Mouse (Mus musculus): Measurements from ENCODE around the gene Rpl26. TPM values are rescaled to one million over a fixed set of nuclear protein-coding genes. Genes with fewer than 3 reads are reported as not detected.

Gene Rpl26
- polyA plus RNA-seq, 1 experiment from 2014 or later, result 691 TPM

DNA sequence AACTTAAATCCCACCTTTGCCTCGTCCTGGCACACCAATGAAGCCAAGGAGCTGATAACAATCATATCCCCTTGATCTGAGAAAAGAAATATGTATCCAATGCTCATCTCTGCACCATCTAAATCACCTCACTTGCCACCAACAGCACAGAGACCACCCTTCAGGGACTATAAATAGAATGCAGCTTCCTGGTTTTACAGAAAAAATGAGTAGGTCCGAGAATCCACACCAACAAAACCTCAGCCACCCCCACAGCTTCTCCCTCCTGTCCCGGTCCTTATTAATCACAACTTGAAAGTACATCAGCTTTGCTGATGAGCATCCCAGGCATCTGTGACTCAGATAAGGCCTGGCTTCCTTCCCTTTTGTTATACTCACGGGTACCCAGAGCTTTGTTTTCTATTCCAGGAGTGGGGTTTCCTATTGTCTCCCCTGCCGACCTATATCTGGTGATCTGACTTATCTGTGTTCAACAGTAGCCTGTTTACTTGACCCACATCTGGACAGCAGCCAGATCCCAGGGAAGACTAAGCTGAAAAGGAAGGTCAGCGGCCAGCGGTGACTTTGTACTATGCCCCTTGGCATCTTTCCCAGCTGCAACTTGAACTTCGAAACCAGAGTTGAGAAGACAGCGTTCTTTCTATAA is 36.7 kb upstream of the Rpl26 start:
- ATAC-seq (ENCODE audit: low FRiP score), result no peak
- H3K4me2 ChIP-seq, result no peak overlapping the region
- no peak overlapping the region for H3K4me3 ChIP-seq
- H3K9ac ChIP-seq, result no peak overlapping the region
- H3K27ac ChIP-seq, result no peak overlapping the region
- 0 out of 2 replicates have a peak, but pooled peaks cover 3% of the 10 kb centered on the region for H3K27me3 ChIP-seq
- no peaks in the 10 kb centered on the region for H3K36me3 ChIP-seq
- peaks cover 3% of the 10 kb centered on the region; the same call in 1 of the 2 replicates for H3K4me1 ChIP-seq (replicated peaks)
- no peaks in the 10 kb centered on the region for H3K9me3 ChIP-seq
- 52% methylated on average over 9 of the region's 9 CpGs for WGBS

DNA sequence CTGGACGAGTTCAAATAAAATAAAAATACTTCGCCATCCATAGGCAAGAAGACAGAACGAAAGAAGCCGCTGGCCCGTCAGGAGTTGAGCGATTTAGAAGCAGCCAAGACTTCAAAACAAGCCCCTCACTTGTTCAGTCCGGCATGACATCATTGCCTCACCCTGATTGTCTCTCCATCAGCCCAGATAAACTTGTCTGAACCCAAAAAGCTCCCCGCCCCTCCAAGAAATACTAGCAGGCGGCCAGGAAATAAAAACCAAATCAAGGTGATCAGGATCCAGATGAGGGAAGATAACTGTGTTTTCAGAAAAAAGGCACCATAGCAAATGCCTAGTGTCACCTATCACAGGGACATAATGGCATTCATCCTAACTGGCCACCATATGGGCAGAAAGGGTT is 30.1 kb upstream of the Rpl26 start:
- Histone ChIP-seq H3K27me3 (no peaks in the 10 kb centered on the region), H3K4me1 (replicated peaks) (no peaks in the 10 kb centered on the region), H3K9ac (no peak overlapping the region), H3K27ac (no peak overlapping the region), H3K9me3 (no peaks in the 10 kb centered on the region), H3K4me2 (no peak overlapping the region), H3K36me3 (no peaks in the 10 kb centered on the region), H3K4me3 (no peak overlapping the region)
- no peak for ATAC-seq (ENCODE audit: low FRiP score)
- 88% methylated on average over 9 of the region's 9 CpGs for WGBS

DNA sequence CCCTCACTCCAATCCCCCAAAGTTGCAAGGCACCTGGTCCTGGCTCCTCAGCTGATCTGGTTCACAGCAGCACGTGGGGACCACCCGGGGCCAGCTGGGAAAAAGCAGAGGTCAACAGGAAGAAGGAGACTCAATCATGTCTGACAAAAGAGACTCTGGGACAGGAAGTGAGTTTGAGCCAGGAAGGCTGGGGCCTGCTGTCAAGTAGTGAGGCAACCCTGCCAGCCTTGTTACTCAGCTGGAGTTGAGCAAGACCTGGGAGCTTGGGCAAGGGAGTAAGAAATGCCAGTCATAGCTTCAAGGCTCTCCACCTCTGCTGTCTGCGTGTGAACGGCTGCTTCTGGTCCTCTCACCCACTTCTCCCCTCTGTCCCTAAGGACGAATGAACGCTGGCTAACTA is 29.6 kb upstream of the Rpl26 start, which contains the start of gene Ndel1:
Gene Ndel1 (minus strand): TSS at position 111 of the 400 bp plus-strand sequence.
- no peaks in the 10 kb centered on the region for H3K9me3 ChIP-seq
- ATAC-seq (ENCODE audit: low FRiP score), result no peak
- no peaks in the 10 kb centered on the region for H3K4me1 ChIP-seq (replicated peaks)
- H3K4me2 ChIP-seq, result no peak within 1 kb of the TSS
- no peak within 1 kb of the TSS for H3K9ac ChIP-seq
- no peak within 1 kb of the TSS for H3K4me3 ChIP-seq
- WGBS, result 62% methylated on average over 6 of the region's 6 CpGs
- no peak within 1 kb of the TSS for H3K27ac ChIP-seq
- H3K36me3 ChIP-seq, result no peaks in the 10 kb centered on the region
- H3K27me3 ChIP-seq, result no peaks in the 10 kb centered on the region

DNA sequence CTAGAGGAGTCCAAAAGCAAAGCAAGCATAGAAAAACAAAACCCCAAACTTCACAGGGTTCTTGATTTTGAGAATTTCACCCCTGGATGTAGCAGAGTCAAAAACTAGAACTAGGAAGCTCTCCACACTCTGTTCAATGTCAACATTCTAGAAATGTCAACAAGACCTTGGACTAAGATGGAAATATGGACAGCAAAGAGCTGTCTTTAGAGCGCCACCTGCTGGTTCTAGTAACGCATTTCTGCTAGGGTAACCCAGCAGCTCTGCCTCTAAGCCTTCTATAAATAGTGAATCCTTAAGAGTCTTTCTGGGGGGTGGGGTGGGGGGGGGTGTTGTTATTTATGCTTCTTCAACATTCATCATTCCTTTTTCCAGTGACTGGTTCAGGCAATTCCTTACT is 26.5 kb upstream of the Rpl26 start:
- H3K27me3 ChIP-seq, result no peaks in the 10 kb centered on the region
- H3K9me3 ChIP-seq, result no peaks in the 10 kb centered on the region
- H3K4me1 ChIP-seq (replicated peaks), result no peaks in the 10 kb centered on the region
- H3K4me3 ChIP-seq, result no peak overlapping the region
- H3K27ac ChIP-seq, result no peak overlapping the region
- no peak overlapping the region for H3K4me2 ChIP-seq
- no peaks in the 10 kb centered on the region for H3K36me3 ChIP-seq
- no peak for ATAC-seq (ENCODE audit: low FRiP score)
- WGBS, result 0% methylated on average over 2 of the region's 2 CpGs
- no peak overlapping the region for H3K9ac ChIP-seq

DNA sequence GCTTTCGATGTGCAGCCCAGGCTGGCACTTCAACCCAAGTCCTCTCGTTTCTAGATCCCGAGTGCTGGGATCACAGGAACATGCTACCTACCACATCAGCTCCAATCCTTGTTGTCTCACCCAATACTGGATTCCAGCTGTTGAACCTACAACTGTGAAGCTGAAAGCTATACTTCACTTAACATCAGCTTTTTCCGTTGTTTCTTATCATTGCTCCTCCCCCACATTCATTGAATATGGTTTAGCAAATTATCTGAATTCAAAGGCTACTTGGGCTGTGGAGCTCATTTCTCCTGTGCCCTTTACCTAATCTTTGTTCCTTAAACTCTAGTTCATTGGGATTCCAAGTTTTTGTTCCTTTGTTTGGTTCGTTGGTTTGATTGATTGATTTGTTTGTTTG is 22.6 kb upstream of the Rpl26 start:
- H3K4me1 ChIP-seq (replicated peaks), result no peaks in the 10 kb centered on the region
- peaks cover 3% of the 10 kb centered on the region; the same call in 1 of the 2 replicates for H3K27me3 ChIP-seq
- H3K36me3 ChIP-seq, result no peaks in the 10 kb centered on the region
- no peak overlapping the region for H3K9ac ChIP-seq
- H3K4me2 ChIP-seq, result no peak overlapping the region
- no peak for ATAC-seq (ENCODE audit: low FRiP score)
- no peak overlapping the region for H3K4me3 ChIP-seq
- no peak overlapping the region for H3K27ac ChIP-seq
- no peaks in the 10 kb centered on the region for H3K9me3 ChIP-seq
- WGBS, result 87% methylated on average over 5 of the region's 5 CpGs

DNA sequence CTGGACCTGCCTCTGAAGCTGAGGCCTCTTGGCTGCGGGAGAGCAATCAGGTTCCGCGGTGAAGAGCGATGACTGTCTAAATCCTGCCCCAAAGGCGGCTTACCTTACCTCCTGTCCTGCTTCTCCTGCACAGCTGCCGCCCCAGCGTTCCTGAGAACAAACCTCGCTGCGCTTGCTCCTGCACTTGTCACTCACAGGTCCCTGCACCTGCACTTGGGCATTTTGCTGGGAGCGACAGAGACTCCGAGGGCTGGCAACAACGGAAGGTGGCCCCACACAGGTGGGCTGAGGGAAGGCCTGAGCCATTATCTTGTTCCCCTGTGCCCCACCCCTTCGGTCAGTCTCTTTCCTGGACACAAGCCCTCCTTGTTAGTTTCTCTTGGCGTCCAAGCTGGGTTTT is 19.3 kb upstream of the Rpl26 start:
- no peaks in the 10 kb centered on the region for H3K36me3 ChIP-seq
- WGBS, result 29% methylated on average over 14 of the region's 14 CpGs
- H3K27me3 ChIP-seq, result peaks cover 3% of the 10 kb centered on the region; the same call in 1 of the 2 replicates
- H3K9me3 ChIP-seq, result no peaks in the 10 kb centered on the region
- no peaks in the 10 kb centered on the region for H3K4me1 ChIP-seq (replicated peaks)
- ATAC-seq (ENCODE audit: low FRiP score), result no peak
- no peak overlapping the region for H3K9ac ChIP-seq
- no peak overlapping the region for H3K4me2 ChIP-seq
- no peak overlapping the region for H3K27ac ChIP-seq
- no peak overlapping the region for H3K4me3 ChIP-seq

DNA sequence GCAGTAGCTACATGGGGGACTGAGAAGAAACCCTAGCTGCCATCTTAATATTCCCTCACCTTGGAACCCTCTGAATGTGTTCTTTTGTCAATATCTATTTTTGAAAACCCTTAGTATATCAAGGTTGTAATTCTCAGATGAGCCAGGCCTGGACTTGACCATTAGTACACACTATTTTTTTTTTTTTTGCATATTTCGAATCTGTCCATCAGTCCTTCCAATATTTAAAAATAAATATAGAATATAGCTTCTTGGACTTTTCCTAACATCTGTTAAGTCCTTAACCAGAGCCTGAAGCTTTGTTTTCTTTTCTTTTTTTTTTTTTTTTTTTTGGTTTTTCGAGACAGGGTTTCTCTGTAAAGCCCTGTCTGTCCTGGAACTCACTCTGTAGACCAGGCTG is 17.5 kb upstream of the Rpl26 start:
- Histone ChIP-seq H3K36me3 (no peaks in the 10 kb centered on the region), H3K4me2 (no peak overlapping the region), H3K27me3 (peaks cover 3% of the 10 kb centered on the region; the same call in 1 of the 2 replicates), H3K27ac (no peak overlapping the region), H3K4me1 (replicated peaks) (no peaks in the 10 kb centered on the region), H3K9me3 (no peaks in the 10 kb centered on the region), H3K9ac (no peak overlapping the region), H3K4me3 (no peak overlapping the region)
- ATAC-seq (ENCODE audit: low FRiP score), result no peak
- WGBS, result 77% methylated on average over 2 of the region's 2 CpGs

DNA sequence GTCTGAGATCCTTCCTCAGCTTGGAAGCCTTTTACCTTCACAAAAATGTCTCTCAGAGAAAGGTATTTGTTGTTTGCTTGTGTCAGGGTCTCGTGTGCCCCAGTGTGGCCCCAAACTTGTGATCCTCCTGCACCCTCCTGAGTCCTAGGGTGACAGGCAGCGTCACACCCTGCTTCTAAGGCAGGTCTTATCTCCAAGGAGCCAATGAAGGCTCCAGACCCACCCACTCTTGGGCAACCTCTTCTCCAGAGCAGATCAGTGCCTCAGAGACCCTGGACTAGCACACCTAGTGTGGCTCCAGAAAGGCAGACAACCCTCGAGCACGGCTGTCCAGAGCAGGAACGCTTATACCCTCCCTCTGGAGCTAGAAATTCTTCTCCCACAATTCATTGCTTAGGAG is 17.0 kb upstream of the Rpl26 start:
- no peaks in the 10 kb centered on the region for H3K9me3 ChIP-seq
- H3K27me3 ChIP-seq, result peaks cover 3% of the 10 kb centered on the region; the same call in 1 of the 2 replicates
- no peak overlapping the region for H3K27ac ChIP-seq
- H3K4me3 ChIP-seq, result no peak overlapping the region
- no peak overlapping the region for H3K4me2 ChIP-seq
- WGBS, result 85% methylated on average over 5 of the region's 5 CpGs
- H3K36me3 ChIP-seq, result no peaks in the 10 kb centered on the region
- H3K4me1 ChIP-seq (replicated peaks), result no peaks in the 10 kb centered on the region
- ATAC-seq (ENCODE audit: low FRiP score), result no peak
- H3K9ac ChIP-seq, result no peak overlapping the region

DNA sequence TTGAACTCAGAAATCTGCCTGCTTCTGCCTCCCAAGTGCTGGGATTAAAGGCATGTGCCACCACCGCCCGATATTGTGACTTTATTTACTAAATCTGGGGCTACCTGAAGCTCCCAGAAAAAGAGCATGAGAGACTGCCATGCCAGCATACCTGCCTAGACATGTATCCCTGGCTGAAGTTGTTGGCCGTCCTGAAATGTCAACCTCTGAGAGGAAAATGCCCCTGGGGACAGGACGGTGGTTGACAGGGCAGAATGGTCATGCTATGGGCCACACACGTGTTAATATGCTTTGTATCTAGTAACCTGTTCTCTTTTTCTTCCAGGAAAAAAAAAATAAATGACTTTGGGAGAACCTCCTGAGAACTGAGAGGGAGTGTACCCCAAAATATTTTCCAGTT is 15.3 kb upstream of the Rpl26 start:
- whole genome bisulfite sequencing, result 82% methylated on average over 5 of the region's 5 CpGs
- H3K4me3 ChIP-seq, result no peak overlapping the region
- ATAC-seq (ENCODE audit: low FRiP score), result no peak
- no peaks in the 10 kb centered on the region for H3K9me3 ChIP-seq
- H3K27ac ChIP-seq, result no peak overlapping the region
- no peaks in the 10 kb centered on the region for H3K36me3 ChIP-seq
- peaks cover 3% of the 10 kb centered on the region; the same call in 1 of the 2 replicates for H3K27me3 ChIP-seq
- no peak overlapping the region for H3K4me2 ChIP-seq
- no peaks in the 10 kb centered on the region for H3K4me1 ChIP-seq (replicated peaks)
- H3K9ac ChIP-seq, result no peak overlapping the region

DNA sequence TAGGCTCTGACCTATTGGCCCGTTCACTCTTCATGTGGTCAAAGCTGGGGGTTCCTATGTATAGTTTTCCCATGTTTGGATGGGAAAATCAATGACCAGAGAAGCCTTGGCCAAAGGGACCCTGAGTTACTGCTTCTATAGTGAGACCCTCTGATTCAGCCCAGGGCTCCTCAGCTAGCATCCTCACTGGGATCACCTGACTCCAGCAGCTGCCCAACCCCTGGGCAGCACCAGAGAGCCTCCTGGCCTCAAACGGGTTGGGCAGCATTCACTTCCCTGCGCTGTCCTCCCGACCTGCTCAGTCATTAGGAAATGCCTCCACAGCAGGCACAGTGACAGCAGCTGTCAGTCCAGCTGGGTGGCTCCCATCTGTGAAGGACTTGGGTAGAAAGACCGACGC is 13.1 kb upstream of the Rpl26 start, which contains the start of gene Rnf222:
Gene Rnf222 (plus strand): TSS at position 301 of the 400 bp plus-strand sequence.
- H3K36me3 ChIP-seq, result no peaks in the 10 kb centered on the region
- H3K27me3 ChIP-seq, result no peaks in the 10 kb centered on the region
- H3K4me1 ChIP-seq (replicated peaks), result no peaks in the 10 kb centered on the region
- H3K9me3 ChIP-seq, result no peaks in the 10 kb centered on the region
- H3K9ac ChIP-seq, result no peak within 1 kb of the TSS
- H3K4me3 ChIP-seq, result no peak within 1 kb of the TSS
- ATAC-seq (ENCODE audit: low FRiP score), result no peak
- H3K27ac ChIP-seq, result no peak within 1 kb of the TSS
- WGBS, result 35% methylated on average over 6 of the region's 6 CpGs
- H3K4me2 ChIP-seq, result no peak within 1 kb of the TSS

DNA sequence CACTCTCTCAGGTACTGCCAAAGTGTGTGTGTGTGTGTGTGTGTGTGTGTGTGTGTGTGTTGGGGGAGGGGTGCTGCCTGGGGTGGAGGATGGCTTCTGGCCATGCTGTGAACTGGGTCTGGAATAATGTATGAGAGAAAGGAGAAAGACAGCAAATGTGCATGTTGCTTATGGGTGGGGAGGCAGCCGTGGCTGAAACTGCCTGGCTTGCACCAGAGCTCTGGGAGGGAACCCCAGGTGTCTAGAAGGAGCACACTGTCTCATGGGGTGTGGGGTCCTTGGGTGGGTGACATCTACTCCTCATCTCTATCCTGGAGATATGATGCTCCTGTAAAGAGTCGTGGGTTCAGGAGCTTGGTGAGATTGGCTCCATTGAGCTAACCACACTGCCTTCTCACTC is 12.7 kb upstream of the Rpl26 start:
- H3K27me3 ChIP-seq, result no peaks in the 10 kb centered on the region
- H3K27ac ChIP-seq, result no peak overlapping the region
- H3K4me3 ChIP-seq, result no peak overlapping the region
- no peaks in the 10 kb centered on the region for H3K9me3 ChIP-seq
- 79% methylated on average over 2 of the region's 2 CpGs for WGBS
- no peak overlapping the region for H3K4me2 ChIP-seq
- H3K9ac ChIP-seq, result no peak overlapping the region
- no peaks in the 10 kb centered on the region for H3K36me3 ChIP-seq
- no peaks in the 10 kb centered on the region for H3K4me1 ChIP-seq (replicated peaks)
- no peak for ATAC-seq (ENCODE audit: low FRiP score)

DNA sequence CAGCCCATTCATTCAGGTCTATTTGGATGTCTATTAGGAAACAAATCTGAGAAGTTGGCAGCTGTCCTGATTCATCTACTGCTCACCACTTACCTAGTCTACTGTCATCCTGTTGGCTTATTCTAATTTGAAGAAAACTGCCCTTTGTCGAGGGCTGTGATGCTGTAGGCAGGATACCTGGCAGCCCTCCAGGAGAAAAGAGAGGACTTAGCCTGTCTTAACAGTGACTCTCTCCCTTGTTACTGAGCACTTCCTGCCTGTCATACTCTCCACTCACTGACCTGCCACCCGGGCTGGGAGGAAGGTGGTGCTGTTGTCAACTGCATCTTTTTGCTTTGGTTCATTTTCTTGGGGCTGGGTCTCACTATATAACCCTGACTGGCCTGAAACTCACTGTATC is 10.8 kb upstream of the Rpl26 start:
- Histone ChIP-seq H3K9ac (no peak overlapping the region), H3K4me3 (no peak overlapping the region), H3K36me3 (no peaks in the 10 kb centered on the region), H3K9me3 (no peaks in the 10 kb centered on the region), H3K4me2 (no peak overlapping the region), H3K27ac (no peak overlapping the region), H3K27me3 (no peaks in the 10 kb centered on the region), H3K4me1 (replicated peaks) (no peaks in the 10 kb centered on the region)
- 36% methylated on average over 2 of the region's 2 CpGs for WGBS
- no peak for ATAC-seq (ENCODE audit: low FRiP score)

DNA sequence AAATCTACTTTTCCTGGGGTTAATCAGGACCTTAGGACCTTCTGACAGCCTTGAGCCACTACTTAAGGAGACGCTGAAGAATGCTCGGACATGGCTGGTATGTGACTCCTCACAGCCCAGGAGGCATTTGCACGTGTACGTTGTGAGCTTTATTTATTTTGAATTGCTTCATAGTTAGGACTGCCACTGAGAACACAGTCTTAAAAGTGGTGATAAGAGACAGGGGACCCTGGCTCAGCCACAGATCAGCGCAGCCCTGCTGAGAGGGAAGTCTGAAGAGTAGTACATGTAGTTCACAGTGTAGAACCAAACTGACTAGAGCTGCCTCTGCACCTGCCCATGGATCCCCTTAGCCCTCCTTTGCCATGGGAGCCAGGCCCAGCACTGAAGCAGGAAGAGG is 9.6 kb upstream of the Rpl26 start:
- Histone ChIP-seq H3K27me3 (no peaks in the 10 kb centered on the region), H3K9me3 (no peaks in the 10 kb centered on the region), H3K4me1 (replicated peaks) (no peaks in the 10 kb centered on the region), H3K4me3 (no peak overlapping the region), H3K36me3 (no peaks in the 10 kb centered on the region), H3K4me2 (no peak overlapping the region), H3K9ac (peak overlapping the region; percentile 24; the same call in 1 of the 2 replicates), H3K27ac (no peak overlapping the region)
- ATAC-seq (ENCODE audit: low FRiP score), result no peak
- WGBS, result 80% methylated on average over 5 of the region's 5 CpGs

Measured in hindbrain, embryonic 13.5 days (tissue).